Mouse (Mus musculus) lung, embryonic 16.5 days (tissue): ENCODE results near the gene Prkn. TPM values are rescaled to one million over a fixed set of nuclear protein-coding genes. Genes with fewer than 3 reads are reported as not detected.

ENCODE experiments used
- ATAC-seq: fragments of 200-750 bp; cut with Nextera tagmentation; 2 replicates; pipeline ENCODE4 v1.8.0; 2017; ENCODE audit warnings: low read depth, mild to moderate bottlenecking, moderate library complexity
- H3K27ac ChIP-seq: fragments of 300-500 bp; sonication (generic); 2 replicates; pipeline ENCODE4 v1.5.1; 2014; ENCODE audit warnings: mild to moderate bottlenecking, control low read depth, low read length
- H3K27me3 ChIP-seq: fragments of 300-500 bp; sonication (generic); 2 replicates; pipeline ENCODE4 v1.6.1; 2014; ENCODE audit warnings: low read depth, low read length, mixed read lengths; ENCODE audit not compliant: control insufficient read depth, insufficient read depth
- H3K36me3 ChIP-seq: fragments of 300-500 bp; sonication (generic); 2 replicates; pipeline ENCODE4 v1.6.1; 2014; ENCODE audit warnings: low read length; ENCODE audit not compliant: control insufficient read depth, insufficient read depth
- H3K4me1 ChIP-seq: fragments of 300-500 bp; sonication (generic); replicated peaks from 2 replicates; pipeline ENCODE4 v1.6.1; 2014; ENCODE audit warnings: low read length, mixed read lengths; ENCODE audit not compliant: control insufficient read depth, insufficient read depth
- H3K4me2 ChIP-seq: fragments of 300-500 bp; sonication (generic); 2 replicates; pipeline ENCODE4 v1.6.1; 2014; ENCODE audit warnings: low read depth, low read length, control low read depth
- H3K4me3 ChIP-seq: fragments of 300-500 bp; sonication (generic); 2 replicates; pipeline ENCODE4 v1.5.1; 2014; ENCODE audit warnings: mild to moderate bottlenecking, low read length, control low read depth
- H3K9ac ChIP-seq: fragments of 300-500 bp; sonication (generic); 2 replicates; pipeline ENCODE4 v1.6.1; 2014; ENCODE audit warnings: low read length, control low read depth
- H3K9me3 ChIP-seq: fragments of 300-500 bp; sonication (generic); 2 replicates; pipeline ENCODE4 v1.6.1; 2016; ENCODE audit warnings: low read length; ENCODE audit not compliant: control insufficient read depth
- WGBS: fragments of 180-500 bp; shearing (Covaris S2); extraction: QIAGEN DNeasy Blood & Tissue Kit; methylation state at CpG from one replicate; pipeline ENCODE4 v1.1.7; 2014; 5-methylcytosine and 5-hydroxymethylcytosine counted together
- polyA plus RNA-seq: library from polyadenylated mRNA; unstranded; fragments of >200 nt; fragmentation: Nextera tagmentation; extraction: Ambion mirVana; gene quantifications from 2 replicates; pipeline ENCODE4 v1.2.1, GENCODE M21; 2015

Prkn gene
- polyA plus RNA-seq, 1 experiment from 2014 or later, result 1.8 TPM

DNA sequence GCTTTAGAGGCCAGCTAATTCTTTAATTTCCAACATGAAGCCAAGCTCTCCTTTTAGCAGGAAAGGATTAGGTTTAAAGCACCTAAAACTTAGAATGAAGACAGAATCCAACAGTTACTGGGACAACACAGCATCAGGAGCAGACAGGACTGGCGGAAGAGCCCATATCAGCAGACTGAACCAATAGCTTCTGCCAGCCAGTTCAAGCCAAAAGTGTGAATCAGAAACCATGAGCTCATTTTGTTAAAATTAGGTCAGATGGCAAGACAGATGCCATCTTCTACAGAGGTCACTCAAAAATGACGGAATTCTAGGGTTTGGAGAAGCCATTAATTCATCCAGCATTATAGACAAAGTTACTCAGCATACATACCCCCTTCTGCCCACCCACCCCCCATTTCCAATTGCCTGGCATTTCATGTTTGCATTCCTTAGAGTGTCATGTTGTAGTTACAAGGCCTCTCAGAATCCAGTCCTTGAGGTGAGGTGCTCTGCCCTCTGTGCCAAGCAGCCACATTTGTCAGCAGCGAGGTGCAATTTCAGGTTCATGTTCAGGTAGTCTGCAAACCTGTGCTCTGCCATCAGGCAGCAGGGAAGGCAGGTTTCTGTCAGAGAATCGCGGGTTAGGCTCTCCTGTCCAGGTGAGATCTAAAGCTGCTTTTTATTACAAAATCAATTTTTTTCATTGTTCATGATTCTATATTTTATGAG, 1041.1 kb downstream of the Prkn start:
- Histone ChIP-seq H3K9ac (no peak overlapping the region), H3K4me3 (no peak overlapping the region), H3K27ac (no peak overlapping the region), H3K36me3 (no peaks in the 10 kb centered on the region), H3K4me2 (no peak overlapping the region), H3K27me3 (no peaks in the 10 kb centered on the region), H3K4me1 (no peaks in the 10 kb centered on the region), H3K9me3 (no peaks in the 10 kb centered on the region)
- WGBS, result 83% methylated on average over 5 of the region's 5 CpGs
- ATAC-seq, result no peak

DNA sequence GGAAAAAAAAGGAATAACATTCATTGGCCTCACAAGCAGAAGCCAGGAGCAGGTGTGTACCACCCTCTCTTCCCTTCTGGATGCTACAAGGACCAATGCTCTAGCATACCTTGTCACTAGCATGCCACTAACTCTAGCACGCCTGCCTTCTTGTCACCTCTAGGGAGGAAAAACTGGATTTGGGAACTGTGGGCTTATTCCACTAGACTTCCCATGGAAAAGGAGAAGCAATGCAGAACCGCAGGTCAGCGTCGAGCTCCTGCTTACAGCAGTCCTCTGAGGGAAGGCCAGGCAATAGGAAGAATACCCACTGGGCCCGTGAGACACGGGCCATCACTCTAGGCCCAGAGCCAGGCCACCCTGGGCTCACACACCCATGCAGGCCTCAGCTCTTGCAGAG, 1045.4 kb downstream of the Prkn start:
- Histone ChIP-seq H3K9ac (no peak overlapping the region), H3K9me3 (no peaks in the 10 kb centered on the region), H3K4me2 (no peak overlapping the region), H3K27me3 (no peaks in the 10 kb centered on the region), H3K4me3 (no peak overlapping the region), H3K36me3 (no peaks in the 10 kb centered on the region), H3K4me1 (no peaks in the 10 kb centered on the region), H3K27ac (no peak overlapping the region)
- 85% methylated on average over 6 of the region's 6 CpGs for WGBS
- no peak for ATAC-seq

- Histone ChIP-seq H3K9me3 (no peaks in the 10 kb centered on the region), H3K4me1 (no peaks in the 10 kb centered on the region), H3K27me3 (no peaks in the 10 kb centered on the region), H3K9ac (no peak overlapping the region), H3K36me3 (no peaks in the 10 kb centered on the region), H3K4me2 (no peak overlapping the region), H3K27ac (no peak overlapping the region), H3K4me3 (no peak overlapping the region)
- 77% methylated on average over 4 of the region's 4 CpGs for WGBS
- ATAC-seq, result no peak
Measured at GRCm38 (mm10) chr17:11886963-11887362, 1046.8 kb downstream of the Prkn start.

GRCm38 (mm10) chr17:11887591-11888205, 1047.5 kb downstream of the Prkn start:
- WGBS, result 70% methylated on average over 12 of the region's 12 CpGs
- no peaks in the 10 kb centered on the region for H3K4me1 ChIP-seq

GRCm38 (mm10) chr17:11888806-11889205, 1048.6 kb downstream of the Prkn start:
- 79% methylated on average over 5 of the region's 5 CpGs for whole genome bisulfite sequencing
- no peaks in the 10 kb centered on the region for H3K36me3 ChIP-seq
- no peak overlapping the region for H3K27ac ChIP-seq
- no peak overlapping the region for H3K4me2 ChIP-seq
- no peaks in the 10 kb centered on the region for H3K9me3 ChIP-seq
- no peaks in the 10 kb centered on the region for H3K4me1 ChIP-seq
- no peak overlapping the region for H3K9ac ChIP-seq
- H3K27me3 ChIP-seq, result no peaks in the 10 kb centered on the region
- H3K4me3 ChIP-seq, result no peak overlapping the region
- ATAC-seq, result no peak

More at GRCm38 (mm10) chr17:11887591-11888205, 1047.5 kb downstream of the Prkn start:
- ATAC-seq, result no peak
- Histone ChIP-seq H3K9ac (no peak overlapping the region), H3K4me2 (no peak overlapping the region), H3K4me3 (no peak overlapping the region), H3K27me3 (no peaks in the 10 kb centered on the region), H3K27ac (no peak overlapping the region), H3K9me3 (no peaks in the 10 kb centered on the region), H3K36me3 (no peaks in the 10 kb centered on the region)

DNA sequence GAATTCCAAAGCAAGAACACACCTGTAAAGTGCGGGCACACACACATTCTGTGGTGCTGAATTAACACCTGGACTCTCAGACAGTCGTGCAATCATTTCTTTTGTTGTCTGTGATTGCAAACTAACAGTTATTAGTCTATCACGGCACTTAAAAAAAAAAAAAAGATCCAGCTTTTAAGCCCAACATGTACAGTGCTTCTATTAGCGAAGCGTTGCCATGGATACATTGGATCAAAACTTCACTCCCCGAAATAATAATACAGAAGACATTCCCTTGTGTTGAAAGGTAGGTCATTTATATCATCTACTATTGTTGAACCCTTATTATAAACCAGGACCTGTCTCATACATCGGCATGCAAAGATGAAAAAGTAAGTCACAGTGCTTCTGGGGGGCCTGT, 1060.1 kb downstream of the Prkn start:
- Histone ChIP-seq H3K27me3 (no peaks in the 10 kb centered on the region), H3K4me3 (no peak overlapping the region), H3K9me3 (no peaks in the 10 kb centered on the region), H3K4me1 (no peaks in the 10 kb centered on the region), H3K4me2 (no peak overlapping the region), H3K9ac (no peak overlapping the region), H3K36me3 (no peaks in the 10 kb centered on the region), H3K27ac (no peak overlapping the region)
- no peak for ATAC-seq
- 82% methylated on average over 7 of the region's 7 CpGs for WGBS

GRCm38 (mm10) chr17:11901731-11902130, 1061.5 kb downstream of the Prkn start:
- Histone ChIP-seq H3K4me3 (no peak overlapping the region), H3K9ac (no peak overlapping the region), H3K9me3 (no peaks in the 10 kb centered on the region), H3K36me3 (no peaks in the 10 kb centered on the region), H3K4me2 (no peak overlapping the region), H3K27me3 (no peaks in the 10 kb centered on the region), H3K4me1 (no peaks in the 10 kb centered on the region), H3K27ac (no peak overlapping the region)
- 58% methylated on average over 3 of the region's 3 CpGs for WGBS
- no peak for ATAC-seq

DNA sequence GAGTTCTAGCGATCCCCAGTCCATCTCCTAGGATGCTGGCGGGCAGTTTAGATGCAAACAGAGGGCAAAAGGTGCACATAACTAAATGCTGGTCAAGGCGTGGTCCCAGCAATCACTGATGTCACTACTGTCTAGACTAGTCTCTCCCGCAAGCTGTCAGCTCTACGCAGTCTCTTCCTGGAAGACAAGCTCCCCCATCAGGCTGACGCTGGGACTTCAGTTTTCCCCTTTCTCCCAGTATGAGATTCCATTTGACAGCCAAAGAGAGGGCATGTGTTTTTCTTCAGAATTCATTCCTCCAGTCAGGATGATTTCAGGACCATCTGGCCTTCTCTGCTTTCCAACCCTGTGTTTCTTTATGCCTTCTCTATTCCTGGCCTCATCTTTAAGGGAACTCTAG, 1062.8 kb downstream of the Prkn start:
- WGBS, result 39% methylated on average over 6 of the region's 6 CpGs
- H3K4me2 ChIP-seq, result no peak overlapping the region
- H3K36me3 ChIP-seq, result no peaks in the 10 kb centered on the region
- ATAC-seq, result no peak
- H3K27me3 ChIP-seq, result no peaks in the 10 kb centered on the region
- H3K4me3 ChIP-seq, result no peak overlapping the region
- no peaks in the 10 kb centered on the region for H3K9me3 ChIP-seq
- no peak overlapping the region for H3K27ac ChIP-seq
- no peaks in the 10 kb centered on the region for H3K4me1 ChIP-seq
- no peak overlapping the region for H3K9ac ChIP-seq

DNA sequence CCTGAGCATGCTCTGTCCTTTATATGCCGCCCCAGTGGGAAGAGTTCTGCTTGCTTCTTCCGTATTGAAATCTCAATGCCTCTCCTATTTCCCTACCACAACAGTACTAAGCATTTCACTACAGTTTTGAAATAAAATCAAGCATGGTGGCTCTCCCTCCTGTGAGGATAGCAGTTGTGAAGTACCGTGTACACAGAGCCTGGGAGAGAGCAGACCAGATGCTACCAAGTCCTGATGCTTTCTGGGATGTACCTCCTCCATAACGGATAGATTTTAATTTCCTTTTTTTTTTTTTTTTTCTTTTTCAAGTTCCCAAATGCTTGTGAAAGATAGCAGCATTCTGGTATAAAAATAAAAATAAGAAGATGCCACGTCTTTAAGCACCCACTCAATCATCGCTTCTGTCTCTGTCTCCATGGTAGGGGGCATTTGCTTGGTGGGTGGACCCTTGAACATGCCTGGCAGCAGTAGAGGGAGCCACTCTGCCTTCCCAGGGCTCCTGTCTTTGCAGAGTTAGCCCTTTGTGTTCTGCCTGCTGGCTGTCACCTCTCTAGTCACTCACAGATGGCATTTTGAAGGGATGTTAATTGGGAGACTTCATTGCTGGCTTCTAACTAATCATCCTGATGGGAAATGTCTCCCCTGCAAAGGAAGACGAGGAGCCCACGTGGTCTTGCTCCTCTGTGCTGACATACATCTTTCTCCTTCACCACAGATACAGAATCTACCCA, 1070.6 kb downstream of the Prkn start:
- H3K36me3 ChIP-seq, result no peaks in the 10 kb centered on the region
- H3K27ac ChIP-seq, result no peak overlapping the region
- H3K4me3 ChIP-seq, result no peak overlapping the region
- WGBS, result 66% methylated on average over 8 of the region's 8 CpGs
- H3K9me3 ChIP-seq, result no peaks in the 10 kb centered on the region
- no peak overlapping the region for H3K4me2 ChIP-seq
- H3K9ac ChIP-seq, result no peak overlapping the region
- peaks cover 17% of the 10 kb centered on the region; the same call in 1 of the 2 replicates for H3K27me3 ChIP-seq
- H3K4me1 ChIP-seq, result no peaks in the 10 kb centered on the region
- no peak for ATAC-seq
